Mouse (Mus musculus): Measurements from ENCODE around the gene Adcy9. TPM values are rescaled to one million over a fixed set of nuclear protein-coding genes. Genes with fewer than 3 reads are reported as not detected.
"Not testable (repeated sequence)": the region's sequence is repeated elsewhere in the genome, so short reads cannot be mapped to it uniquely, and the experiment has no call there.

The Adcy9 gene
- polyA plus RNA-seq, 3 experiments from 2014 or later, result 0.12 to 0.49 TPM; not detected in 1

GRCm38 (mm10) chr16:4381487-4381886 lies 38.8 kb downstream of the Adcy9 start:
- ATAC-seq, result peak; percentile 65

GRCm38 (mm10) chr16:4378788-4379187 lies 41.5 kb downstream of the Adcy9 start:
- no peak for ATAC-seq

GRCm38 (mm10) chr16:4377556-4377955 lies 42.7 kb downstream of the Adcy9 start:
- no peak for ATAC-seq

DNA sequence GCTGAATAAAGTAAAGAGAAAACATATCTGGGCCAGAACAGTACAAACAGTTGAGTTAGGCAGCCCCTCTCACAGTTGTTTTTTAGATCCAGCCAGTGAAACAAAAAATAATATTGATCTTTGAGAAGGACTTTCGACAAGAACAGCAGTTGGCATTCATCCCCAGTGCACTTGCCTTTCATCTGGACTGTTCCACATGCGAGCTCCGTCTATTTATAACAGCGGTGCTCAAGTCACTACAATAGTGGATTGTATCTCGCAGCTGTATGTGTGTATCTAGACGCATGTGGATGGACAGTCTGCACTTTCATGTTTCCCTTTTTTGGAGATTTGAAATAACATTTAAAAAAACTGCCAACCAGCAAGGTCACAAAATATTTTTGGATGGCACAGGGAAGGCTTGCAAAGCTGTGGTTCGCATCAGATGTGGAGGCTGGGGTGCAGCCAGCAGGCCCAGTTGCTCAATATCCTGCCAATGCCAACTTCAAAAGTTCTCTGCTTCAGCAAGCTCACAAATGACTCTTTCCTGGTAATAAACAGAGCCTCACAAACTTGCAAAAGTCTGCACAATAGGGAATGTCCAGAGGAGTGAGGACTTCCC lies 45.4 kb downstream of the Adcy9 start:
- no peak for ATAC-seq

DNA sequence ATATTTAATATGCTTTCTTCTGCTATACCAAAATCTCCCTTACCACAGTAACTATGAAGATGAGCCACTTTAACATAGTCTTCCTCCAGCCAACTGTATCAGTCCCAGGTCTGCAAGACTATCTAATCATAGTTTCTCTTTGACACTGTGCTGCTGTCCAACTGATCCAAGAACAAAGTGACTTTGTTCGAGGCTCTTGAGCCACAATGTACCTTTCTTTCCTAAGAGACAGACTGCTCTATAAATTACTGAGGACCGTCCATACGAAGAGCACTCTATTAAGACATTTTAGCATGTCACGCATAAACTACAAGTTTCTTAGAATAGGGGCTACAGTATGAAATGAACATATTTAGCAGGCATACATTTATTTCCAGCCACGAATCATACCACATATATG lies 46.0 kb downstream of the Adcy9 start:
- no peak for ATAC-seq

GRCm38 (mm10) chr16:4371039-4371438 lies 49.3 kb downstream of the Adcy9 start:
- ATAC-seq, result no peak

DNA sequence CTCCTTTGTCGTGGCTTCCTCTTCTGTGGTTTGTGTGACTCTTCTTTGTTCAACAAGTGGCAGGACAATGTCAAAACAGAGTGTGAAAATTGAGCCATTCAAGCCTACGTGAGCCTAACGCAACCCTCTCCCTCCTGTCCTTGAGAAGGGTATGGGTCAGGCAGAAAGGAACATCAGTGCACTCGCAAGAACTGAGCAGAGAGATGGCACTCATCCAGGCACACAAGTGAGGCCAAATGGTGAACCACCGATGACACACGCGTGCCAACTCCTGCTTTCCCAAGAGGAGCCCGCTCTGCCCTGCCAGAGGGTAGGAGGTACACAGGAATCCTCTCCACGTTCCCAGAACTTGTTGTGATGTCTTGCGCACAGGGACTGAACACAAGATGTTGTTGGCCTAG lies 50.2 kb downstream of the Adcy9 start:
- no peak for ATAC-seq

- ATAC-seq, result no peak
Measured at GRCm38 (mm10) chr16:4367930-4368329, 52.4 kb downstream of the Adcy9 start.

GRCm38 (mm10) chr16:4367291-4367690 lies 53.0 kb downstream of the Adcy9 start:
- ATAC-seq, result no peak

DNA sequence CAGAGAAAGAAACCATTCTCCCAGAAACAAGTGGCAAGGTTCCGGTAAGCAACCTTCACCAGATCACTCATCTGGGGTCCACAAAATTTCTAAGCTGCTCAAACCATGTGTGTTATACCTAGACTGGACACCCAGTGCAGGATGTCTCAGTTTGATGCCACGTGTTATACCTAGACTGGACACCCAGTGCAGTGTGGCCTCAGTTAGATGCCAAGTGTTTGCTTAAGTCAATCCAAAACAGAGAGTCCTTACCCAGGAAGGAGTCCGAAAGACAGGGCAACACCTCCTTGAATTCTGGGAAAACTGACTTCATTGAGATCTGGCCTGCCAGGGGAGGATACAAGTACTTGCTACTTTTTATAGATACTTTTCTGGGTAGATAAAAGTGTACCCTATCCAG lies 53.6 kb downstream of the Adcy9 start:
- no peak for ATAC-seq

DNA sequence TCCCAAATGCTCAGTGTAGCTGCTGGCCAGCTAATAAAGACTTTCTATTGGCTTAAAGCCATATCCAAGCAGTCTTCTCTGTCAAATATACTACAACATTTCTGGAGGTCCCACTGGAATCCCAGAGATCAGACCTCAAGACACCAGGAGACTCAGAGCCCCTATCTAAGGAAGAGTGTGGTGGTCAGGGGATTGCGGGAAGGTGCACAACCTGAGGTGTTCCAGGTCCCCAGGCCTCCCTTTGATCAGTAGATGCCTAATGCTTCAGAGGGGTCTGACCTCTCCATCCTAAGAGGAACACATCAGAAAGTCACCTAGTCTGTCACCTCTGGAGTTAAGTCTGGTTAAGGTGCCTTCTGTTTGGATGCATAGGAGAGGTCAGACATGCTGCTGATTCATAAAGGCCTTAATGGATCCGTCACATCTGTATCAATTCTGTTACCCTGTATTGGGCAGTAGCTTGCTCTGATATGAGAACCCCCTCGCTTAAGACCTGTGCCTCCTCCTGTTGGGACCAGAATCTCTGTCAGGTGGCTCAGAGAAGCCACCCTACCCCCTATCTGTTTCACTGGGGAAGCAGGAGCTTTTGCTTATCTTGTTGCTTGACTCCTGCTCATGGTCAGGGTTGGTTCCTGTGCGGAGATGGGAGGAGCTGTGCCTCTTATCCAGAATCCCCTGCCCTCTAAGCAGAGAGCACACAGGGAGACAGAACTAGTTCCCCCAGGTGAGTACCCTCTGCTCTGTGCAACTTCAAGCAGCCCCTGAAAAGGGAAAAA lies 56.8 kb downstream of the Adcy9 start:
- ATAC-seq, result no peak

DNA sequence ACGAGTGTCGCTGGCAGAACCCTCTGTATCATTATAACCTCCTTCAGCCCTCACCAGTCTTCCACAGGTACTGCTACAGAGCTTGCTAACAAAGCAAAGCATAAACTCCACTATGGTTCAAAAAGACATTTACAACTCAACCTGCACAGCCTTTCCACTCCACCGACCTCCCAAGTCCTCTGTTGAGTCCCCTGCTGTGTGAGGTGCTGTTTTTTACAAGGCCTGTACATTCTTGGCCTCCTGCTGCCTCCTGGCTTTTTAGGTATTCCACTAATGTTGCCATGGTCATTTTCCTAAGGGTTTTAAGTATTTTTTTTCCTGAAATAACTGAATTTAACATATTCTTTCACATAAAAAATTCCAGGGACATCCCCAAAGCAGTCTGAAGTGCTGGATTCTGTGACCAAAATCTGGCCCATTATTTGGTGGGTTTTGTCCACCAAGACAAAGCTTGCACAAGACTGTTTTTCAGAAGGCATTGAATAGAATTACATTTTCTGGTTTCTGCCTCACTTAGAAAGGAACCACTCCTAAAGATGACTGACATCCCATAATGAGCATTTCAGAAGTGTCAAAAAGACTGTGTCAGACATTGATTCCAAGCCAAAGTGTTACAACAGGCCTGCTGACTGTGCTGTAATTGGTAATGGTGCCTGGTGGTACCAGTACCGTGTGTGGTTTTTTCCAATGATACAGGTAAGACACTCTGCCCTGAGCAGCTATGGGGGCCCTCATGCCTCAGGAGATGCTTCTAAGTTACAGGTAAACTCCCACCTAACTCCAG lies 64.8 kb downstream of the Adcy9 start:
- no peak for ATAC-seq

GRCm38 (mm10) chr16:4342579-4342978 lies 77.7 kb downstream of the Adcy9 start:
- no peak for ATAC-seq

GRCm38 (mm10) chr16:4341316-4342062 lies 78.8 kb downstream of the Adcy9 start:
- no peak for ATAC-seq

DNA sequence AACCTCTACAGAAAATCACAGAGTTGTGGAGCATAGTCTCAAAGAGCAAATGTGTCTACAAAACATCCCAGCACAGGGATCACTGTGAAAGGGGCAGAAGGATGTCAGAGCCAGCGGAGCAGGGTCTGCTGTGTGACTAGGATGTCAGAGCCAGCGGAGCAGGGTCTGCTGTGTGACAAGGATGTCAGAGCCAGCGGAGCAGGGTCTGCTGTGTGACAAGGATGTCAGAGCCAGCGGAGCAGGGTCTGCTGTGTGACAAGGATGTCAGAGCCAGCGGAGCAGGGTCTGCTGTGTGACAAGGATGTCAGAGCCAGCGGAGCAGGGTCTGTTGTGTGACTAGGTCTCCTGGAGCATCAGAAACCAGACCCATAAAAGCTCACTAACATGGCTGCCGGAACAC lies 81.1 kb downstream of the Adcy9 start:
- not testable (repeated sequence) for ATAC-seq

- ATAC-seq, result no peak
Measured at GRCm38 (mm10) chr16:4337269-4337668, 83.0 kb downstream of the Adcy9 start.

- ATAC-seq, result no peak
Measured at GRCm38 (mm10) chr16:4333788-4334187, 86.5 kb downstream of the Adcy9 start.

DNA sequence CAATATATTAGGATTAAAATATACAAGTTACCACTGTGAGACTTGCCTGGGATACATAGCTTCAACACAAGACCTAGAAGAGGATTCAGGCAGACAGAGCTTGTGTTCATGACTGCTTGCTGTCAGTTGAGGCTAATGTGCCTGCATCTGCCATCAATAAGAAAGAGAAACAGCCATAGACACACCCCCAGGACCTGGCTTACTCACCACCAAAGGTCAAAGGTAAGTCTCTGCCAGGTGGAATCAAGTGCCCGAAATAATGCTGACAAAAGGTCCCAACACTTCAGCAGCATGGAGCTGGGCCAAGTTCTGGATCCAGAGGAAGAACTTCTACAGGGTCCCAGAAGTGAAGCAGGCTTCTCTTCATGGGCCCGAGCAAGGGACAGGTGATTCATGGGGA lies 86.9 kb downstream of the Adcy9 start:
- no peak for ATAC-seq

- no peak for ATAC-seq
Measured at GRCm38 (mm10) chr16:4327081-4327480, 93.2 kb downstream of the Adcy9 start.

DNA sequence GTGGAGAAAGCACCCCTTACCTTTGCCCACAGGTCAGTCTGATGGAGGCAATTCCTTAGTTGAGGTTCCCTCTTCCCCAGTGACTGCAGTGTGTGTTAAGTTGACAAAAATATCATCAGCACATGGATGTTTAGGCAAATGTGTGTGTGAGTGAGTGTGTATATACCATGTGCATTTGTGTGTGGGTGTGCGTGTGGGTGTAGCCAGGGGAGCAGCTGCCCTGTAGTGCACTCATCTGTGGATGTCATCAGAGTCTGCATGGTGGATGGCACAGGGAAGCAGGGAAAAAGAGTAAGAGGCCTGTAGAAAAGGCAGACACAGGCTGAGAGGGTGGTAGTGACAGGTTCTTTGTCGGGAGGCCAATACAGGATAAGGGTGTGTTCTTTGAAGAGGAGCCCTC lies 94.5 kb downstream of the Adcy9 start:
- ATAC-seq, result no peak

- no peak for ATAC-seq
Measured at GRCm38 (mm10) chr16:4324967-4325366, 95.3 kb downstream of the Adcy9 start.

DNA sequence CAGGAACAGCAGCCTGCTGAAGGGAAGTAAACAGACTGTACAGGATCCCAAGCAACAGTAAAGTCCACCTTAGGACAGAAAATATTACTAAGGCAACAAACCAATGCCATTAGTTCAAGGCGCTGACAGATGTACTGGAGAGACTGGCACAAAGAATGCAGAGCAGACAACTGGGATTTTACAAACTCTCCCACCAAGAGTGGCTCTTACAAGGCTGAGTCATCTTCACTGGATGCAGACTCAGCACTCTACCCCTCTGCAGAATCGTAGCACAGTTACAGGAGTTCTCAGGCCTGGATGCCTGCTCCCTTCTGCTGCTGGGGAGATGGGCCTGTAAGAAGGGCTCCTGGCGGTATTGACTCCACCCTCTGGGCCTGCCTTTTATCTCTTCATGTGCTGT lies 99.4 kb downstream of the Adcy9 start:
- ATAC-seq, result no peak

- no peak for ATAC-seq
Measured at GRCm38 (mm10) chr16:4318001-4318526, 102.2 kb downstream of the Adcy9 start.
